Mouse (Mus musculus) liver, embryonic 11.5 days (tissue): ENCODE measurements at regions not wholly inside any gene's neighbourhood (a gene's known extent, or its start where the extent isn't known, plus 50 kb on each side); places are given as distances from the start of the nearest gene placed in this dataset.
"Not testable (repeated sequence)": the region's sequence is repeated elsewhere in the genome, so short reads cannot be mapped to it uniquely, and the experiment has no call there.

Source experiments
- ATAC-seq: fragments of 200-750 bp; cut with Nextera tagmentation; replicated peaks from 2 replicates; pipeline ENCODE4 v1.8.0; 2017; ENCODE audit warnings: moderate number of reproducible peaks, mild to moderate bottlenecking, moderate TSS enrichment, moderate library complexity; ENCODE audit not compliant: low FRiP score
- DNase-seq: peaks from one replicate; pipeline ENCODE4 v3.0.0-alpha.2; 2017; ENCODE audit warnings: low spot score
- H3K27ac ChIP-seq: fragments of 300-500 bp; sonication (generic); 2 replicates; pipeline ENCODE4 v1.5.1; 2014; ENCODE audit warnings: mild to moderate bottlenecking, low read depth, low read length, control low read depth
- H3K27me3 ChIP-seq: fragments of 300-500 bp; sonication (generic); replicated peaks from 2 replicates; pipeline ENCODE4 v1.6.1; 2014; ENCODE audit warnings: low read length, mixed read lengths; ENCODE audit not compliant: control insufficient read depth, insufficient read depth
- H3K36me3 ChIP-seq: fragments of 300-500 bp; sonication (generic); 2 replicates; pipeline ENCODE4 v1.6.1; 2014; ENCODE audit warnings: mild to moderate bottlenecking, low read length, moderate library complexity, mixed read lengths; ENCODE audit not compliant: control insufficient read depth, insufficient read depth
- H3K4me1 ChIP-seq: fragments of 300-500 bp; sonication (generic); replicated peaks from 2 replicates; pipeline ENCODE4 v1.6.1; 2014; ENCODE audit warnings: low read length, mixed read lengths; ENCODE audit not compliant: control insufficient read depth, insufficient read depth
- H3K4me2 ChIP-seq: fragments of 300-500 bp; sonication (generic); 2 replicates; pipeline ENCODE4 v1.6.1; 2014; ENCODE audit warnings: mild to moderate bottlenecking, control low read depth, moderate library complexity
- H3K4me3 ChIP-seq: fragments of 300-500 bp; sonication (generic); 2 replicates; pipeline ENCODE4 v1.5.1; 2014; ENCODE audit warnings: low read depth, low read length, control low read depth
- H3K9ac ChIP-seq: fragments of 300-500 bp; sonication (generic); 2 replicates; pipeline ENCODE4 v1.6.1; 2014; ENCODE audit warnings: low read depth, low read length, control low read depth
- H3K9me3 ChIP-seq: fragments of 300-500 bp; sonication (generic); 2 replicates; pipeline ENCODE4 v1.6.1; 2016; ENCODE audit warnings: low read length, inconsistent platforms, mixed read lengths; ENCODE audit not compliant: control insufficient read depth
- WGBS: fragments of 180-500 bp; shearing (Covaris S2); extraction: QIAGEN DNeasy Blood & Tissue Kit; methylation state at CpG from one replicate; pipeline ENCODE4 v1.1.7; 2014; 5-methylcytosine and 5-hydroxymethylcytosine counted together

- DNase-seq, H3K27ac ChIP-seq, ATAC-seq: not testable (repeated sequence)
Measured at GRCm38 (mm10) chr6:133724627-133725026, 128.9 kb downstream of the Kap start.

GRCm38 (mm10) chr6:133706712-133707111 lies 146.8 kb downstream of the Kap start:
- WGBS = 3% methylated on average over 8 of the region's 8 CpGs
- not testable (repeated sequence) for H3K4me1 ChIP-seq, H3K9me3 ChIP-seq, H3K27ac ChIP-seq, H3K4me3 ChIP-seq, H3K9ac ChIP-seq, H3K27me3 ChIP-seq, H3K36me3 ChIP-seq
- peak; percentile 71 for ATAC-seq
- H3K4me2 ChIP-seq = peak overlapping the region; percentile 33; the same call in 1 of the 2 replicates
- peak; percentile 38 for DNase-seq

More at GRCm38 (mm10) chr6:133724627-133725026, 128.9 kb downstream of the Kap start:
- H3K27me3 ChIP-seq, H3K9me3 ChIP-seq, H3K4me3 ChIP-seq, H3K4me1 ChIP-seq, H3K4me2 ChIP-seq, H3K9ac ChIP-seq, H3K36me3 ChIP-seq: not testable (repeated sequence)
- 61% methylated on average over 6 of the region's 6 CpGs for WGBS

GRCm38 (mm10) chr6:133701625-133702024 lies 151.9 kb downstream of the Kap start:
- WGBS = 48% methylated on average over 2 of the region's 2 CpGs

More at GRCm38 (mm10) chr6:133701625-133702024, 151.9 kb downstream of the Kap start:
- DNase-seq = no peak
- H3K9me3 ChIP-seq = no peaks in the 10 kb centered on the region
- no peak overlapping the region for H3K9ac ChIP-seq
- H3K4me3 ChIP-seq = no peak overlapping the region
- H3K27me3 ChIP-seq = no peaks in the 10 kb centered on the region
- H3K36me3 ChIP-seq = no peaks in the 10 kb centered on the region
- no peak overlapping the region for H3K4me2 ChIP-seq
- ATAC-seq = no peak
- no peak overlapping the region for H3K27ac ChIP-seq
- no peaks in the 10 kb centered on the region for H3K4me1 ChIP-seq
